Mouse (Mus musculus): Measurements from ENCODE around the gene Smpd2. TPM values are rescaled to one million over a fixed set of nuclear protein-coding genes. Genes with fewer than 3 reads are reported as not detected.

Smpd2 gene
- polyA plus RNA-seq, 1 experiment from 2014 or later: 70.4 TPM

DNA sequence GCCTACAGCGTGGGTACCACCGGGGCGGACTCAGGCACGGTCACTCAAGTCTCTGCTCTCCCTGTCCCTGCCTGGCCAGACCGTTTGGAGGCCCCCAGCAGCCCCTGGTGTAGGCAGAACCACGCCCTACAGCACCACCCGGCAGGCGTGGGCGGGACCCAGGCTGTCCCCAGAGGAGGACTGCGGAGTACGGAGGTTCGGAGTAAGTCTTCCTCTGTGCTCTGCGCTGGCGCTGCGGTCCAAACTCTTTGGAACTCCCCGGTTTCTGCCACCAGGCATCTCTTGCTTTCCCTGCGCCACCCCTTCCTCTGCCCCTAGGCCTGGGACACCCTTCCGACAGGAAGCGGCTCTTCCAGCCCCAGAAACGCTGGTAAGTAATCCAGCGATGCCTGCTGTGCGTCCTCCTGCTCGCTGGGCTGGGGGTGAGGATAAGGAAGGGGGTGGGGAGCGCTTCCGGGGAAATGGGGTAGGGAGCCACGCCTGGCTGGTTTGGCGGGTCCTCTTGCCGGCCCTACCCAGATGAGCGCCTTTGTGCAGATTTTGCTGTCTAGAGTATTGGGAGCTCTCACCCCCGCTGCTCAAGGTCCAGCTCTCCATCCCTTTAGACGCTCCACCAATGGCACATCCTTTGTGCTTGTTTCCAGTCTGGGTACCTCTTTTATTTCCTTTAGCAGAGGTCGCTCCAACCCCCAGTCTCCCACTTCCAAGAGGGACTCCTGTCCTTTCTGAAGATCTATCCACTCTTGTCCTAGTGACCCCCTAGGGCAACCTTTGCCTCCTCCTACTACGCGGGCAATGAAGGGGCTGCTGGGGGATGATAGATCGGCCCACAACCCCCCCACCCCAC is 13.8 kb downstream of the Smpd2 start, which contains the start of gene Mical1:
Gene Mical1 (plus strand): TSS at position 144 of the 847 bp plus-strand sequence.
- H3K36me3 ChIP-seq (ENCODE audit: insufficient read depth, low read length): no peaks in the 10 kb centered on the region
- H3K4me3 ChIP-seq (replicated peaks; ENCODE audit: low read depth, low read length): peak within 1 kb of the TSS; percentile 54
- TF ChIP-seq CTCF (IDR thresholded peaks at IDR 0.05; ENCODE audit: low read depth): no peak
- peak within 1 kb of the TSS; percentile 72 for H3K4me2 ChIP-seq (ENCODE audit: low read length)
- ATAC-seq (replicated peaks; ENCODE audit: low FRiP score, low read depth) (peak; percentile 65), DNase-seq (ENCODE audit: low spot score) (peak; percentile 70)
- H3K9me3 ChIP-seq (replicated peaks; ENCODE audit: low read length): no peaks in the 10 kb centered on the region
- H3K27ac ChIP-seq: peak within 1 kb of the TSS; percentile 73
- H3K9ac ChIP-seq (ENCODE audit: low read depth, low read length): peak within 1 kb of the TSS; percentile 56
- H3K27me3 ChIP-seq (ENCODE audit: insufficient read depth, low read length): no peaks in the 10 kb centered on the region
- under 1% methylated on average over 35 of the region's 35 CpGs for WGBS
- peaks cover 9% of the 10 kb centered on the region for H3K4me1 ChIP-seq (replicated peaks; ENCODE audit: insufficient read depth, low read length)

DNA sequence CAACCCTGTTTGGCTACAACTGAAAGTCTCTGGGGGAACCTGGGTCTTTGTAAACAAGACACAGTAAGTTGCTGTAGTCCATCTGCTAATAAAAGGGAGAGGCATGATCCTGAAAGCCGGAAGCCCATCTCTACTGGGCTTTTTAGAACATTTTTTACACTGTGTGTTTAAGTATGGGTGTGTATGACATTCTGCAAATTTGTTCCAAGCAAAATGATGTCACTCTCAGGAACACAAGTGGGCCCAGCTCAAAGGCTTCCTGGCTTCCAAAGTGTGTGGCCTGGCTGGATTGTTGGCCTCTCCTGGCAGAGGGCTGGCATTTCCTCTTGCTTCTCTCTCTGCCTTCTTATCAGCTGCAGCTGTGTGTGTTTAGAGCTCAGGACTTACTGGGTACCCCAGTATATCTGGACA is 15.2 kb downstream of the Smpd2 start:
- ATAC-seq (replicated peaks; ENCODE audit: low FRiP score, low read depth): no peak
- H3K9me3 ChIP-seq (replicated peaks; ENCODE audit: low read length): no peaks in the 10 kb centered on the region
- no peaks in the 10 kb centered on the region for H3K27me3 ChIP-seq (ENCODE audit: insufficient read depth, low read length)
- no peak overlapping the region for H3K4me2 ChIP-seq (ENCODE audit: low read length)
- H3K27ac ChIP-seq: peak overlapping the region; percentile 58; the same call in 1 of the 2 replicates
- no peak for TF ChIP-seq CTCF (IDR thresholded peaks at IDR 0.05; ENCODE audit: low read depth)
- DNase-seq (ENCODE audit: low spot score): peak; percentile 8
- H3K9ac ChIP-seq (ENCODE audit: low read depth, low read length): no peak overlapping the region
- WGBS: 73% methylated on average over 1 of the region's 1 CpGs
- H3K36me3 ChIP-seq (ENCODE audit: insufficient read depth, low read length): no peaks in the 10 kb centered on the region
- no peak overlapping the region for H3K4me3 ChIP-seq (replicated peaks; ENCODE audit: low read depth, low read length)
- H3K4me1 ChIP-seq (replicated peaks; ENCODE audit: insufficient read depth, low read length): peaks cover 9% of the 10 kb centered on the region

DNA sequence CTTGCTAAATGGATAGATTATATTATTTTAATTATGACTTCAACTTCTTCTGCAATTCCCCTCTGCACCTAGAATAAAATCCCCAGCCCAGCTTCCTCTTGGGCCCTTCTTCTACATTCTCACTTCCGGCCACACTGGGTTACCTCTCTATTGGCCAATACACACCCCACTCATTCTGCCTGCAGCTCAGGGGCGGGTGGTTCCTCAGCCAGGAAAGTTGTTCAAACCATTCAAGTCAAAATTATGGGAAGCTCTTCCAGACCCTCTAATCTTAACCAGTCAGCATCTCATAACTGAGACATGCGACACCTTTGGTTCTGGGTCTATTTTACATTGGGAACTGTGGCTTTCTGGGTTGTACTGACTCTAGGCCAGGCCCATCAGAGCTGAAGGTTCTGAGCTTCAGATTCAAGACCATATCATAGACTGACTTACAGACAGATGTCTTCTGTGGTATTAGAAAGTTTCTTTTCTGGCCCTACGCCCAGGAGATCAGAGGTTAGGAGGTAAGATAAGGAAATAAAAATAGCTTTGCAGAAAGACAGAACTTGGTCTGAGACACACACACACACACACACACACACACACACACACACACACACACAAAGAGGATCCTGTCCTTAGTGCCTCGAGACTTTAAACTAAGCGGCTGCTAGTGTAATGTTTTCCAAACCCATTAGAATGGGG is 16.2 kb downstream of the Smpd2 start:
- H3K27me3 ChIP-seq (ENCODE audit: insufficient read depth, low read length): no peaks in the 10 kb centered on the region
- no peak overlapping the region; the same call in 1 of the 2 replicates for H3K27ac ChIP-seq
- peak; percentile 15 for DNase-seq (ENCODE audit: low spot score)
- WGBS: 75% methylated on average over 6 of the region's 6 CpGs
- H3K9me3 ChIP-seq (replicated peaks; ENCODE audit: low read length): no peaks in the 10 kb centered on the region
- H3K4me2 ChIP-seq (ENCODE audit: low read length): no peak overlapping the region
- H3K4me3 ChIP-seq (replicated peaks; ENCODE audit: low read depth, low read length): no peak overlapping the region
- H3K9ac ChIP-seq (ENCODE audit: low read depth, low read length): no peak overlapping the region
- no peak for ATAC-seq (replicated peaks; ENCODE audit: low FRiP score, low read depth)
- H3K36me3 ChIP-seq (ENCODE audit: insufficient read depth, low read length): no peaks in the 10 kb centered on the region
- peaks cover 9% of the 10 kb centered on the region for H3K4me1 ChIP-seq (replicated peaks; ENCODE audit: insufficient read depth, low read length)
- no peak for TF ChIP-seq CTCF (IDR thresholded peaks at IDR 0.05; ENCODE audit: low read depth)

DNA sequence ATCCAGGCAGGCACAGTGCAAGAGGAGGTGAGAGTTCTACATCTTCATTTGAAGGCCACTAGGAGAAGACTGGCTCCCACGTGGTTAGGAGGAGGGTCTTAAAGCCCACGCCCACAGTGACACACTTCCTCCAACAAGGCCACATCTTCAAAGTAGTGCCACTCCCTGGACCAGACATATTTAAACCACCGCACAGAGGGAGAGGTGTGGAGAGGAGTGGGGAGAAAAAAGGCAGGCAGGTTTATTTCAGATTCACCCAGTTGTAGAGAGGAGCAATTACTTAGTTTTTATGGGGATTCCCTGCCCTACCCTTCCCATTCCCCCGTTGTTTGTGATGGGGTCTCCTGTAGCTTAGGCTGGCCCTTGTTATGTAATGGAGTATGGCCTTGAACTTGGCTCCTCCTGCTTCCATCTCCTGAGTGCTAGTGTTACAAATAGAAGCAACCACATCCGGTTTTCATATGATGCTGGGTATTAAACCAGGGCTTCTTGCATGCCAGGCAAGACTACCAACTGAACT is 17.1 kb downstream of the Smpd2 start:
- no peak overlapping the region for H3K27ac ChIP-seq

DNA sequence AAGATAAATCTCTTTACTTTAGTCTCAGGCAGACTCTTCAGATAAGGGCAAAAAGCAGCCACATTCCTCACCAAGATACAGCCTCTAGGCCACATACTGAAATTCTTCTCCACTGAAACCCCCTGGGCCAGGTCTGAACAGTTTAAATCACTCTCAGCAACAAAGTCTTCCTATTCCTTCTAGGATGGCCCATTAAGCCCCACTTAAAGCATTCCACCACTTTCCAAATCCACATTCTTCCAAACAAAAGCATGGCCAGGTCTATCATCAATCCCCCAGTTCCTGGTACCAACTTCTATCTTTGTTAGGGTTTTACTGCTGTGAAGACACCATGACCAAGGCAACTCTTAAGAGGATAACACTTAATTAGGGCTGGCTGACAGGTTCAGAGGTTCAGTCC is 17.6 kb downstream of the Smpd2 start:
- Histone ChIP-seq H3K36me3 (ENCODE audit: insufficient read depth, low read length) (no peaks in the 10 kb centered on the region), H3K4me2 (ENCODE audit: low read length) (no peak overlapping the region), H3K4me3 (replicated peaks; ENCODE audit: low read depth, low read length) (no peak overlapping the region), H3K27ac (no peak overlapping the region), H3K4me1 (replicated peaks; ENCODE audit: insufficient read depth, low read length) (peaks cover 6% of the 10 kb centered on the region), H3K9ac (ENCODE audit: low read depth, low read length) (no peak overlapping the region), H3K27me3 (ENCODE audit: insufficient read depth, low read length) (no peaks in the 10 kb centered on the region), H3K9me3 (replicated peaks; ENCODE audit: low read length) (no peaks in the 10 kb centered on the region)
- DNase-seq (ENCODE audit: low spot score) (no peak), ATAC-seq (replicated peaks; ENCODE audit: low FRiP score, low read depth) (no peak)
- no peak for TF ChIP-seq CTCF (IDR thresholded peaks at IDR 0.05; ENCODE audit: low read depth)

More for the DNA sequence above, 17.1 kb downstream of the Smpd2 start:
- ATAC-seq (replicated peaks; ENCODE audit: low FRiP score, low read depth) (no peak), DNase-seq (ENCODE audit: low spot score) (no peak)
- no peaks in the 10 kb centered on the region for H3K27me3 ChIP-seq (ENCODE audit: insufficient read depth, low read length)
- H3K4me1 ChIP-seq (replicated peaks; ENCODE audit: insufficient read depth, low read length): peaks cover 9% of the 10 kb centered on the region
- H3K9me3 ChIP-seq (replicated peaks; ENCODE audit: low read length): no peaks in the 10 kb centered on the region
- H3K4me2 ChIP-seq (ENCODE audit: low read length): no peak overlapping the region
- TF ChIP-seq CTCF (IDR thresholded peaks at IDR 0.05; ENCODE audit: low read depth): no peak
- H3K4me3 ChIP-seq (replicated peaks; ENCODE audit: low read depth, low read length): no peak overlapping the region
- WGBS: 78% methylated on average over 5 of the region's 5 CpGs
- no peak overlapping the region for H3K9ac ChIP-seq (ENCODE audit: low read depth, low read length)
- no peaks in the 10 kb centered on the region for H3K36me3 ChIP-seq (ENCODE audit: insufficient read depth, low read length)

DNA sequence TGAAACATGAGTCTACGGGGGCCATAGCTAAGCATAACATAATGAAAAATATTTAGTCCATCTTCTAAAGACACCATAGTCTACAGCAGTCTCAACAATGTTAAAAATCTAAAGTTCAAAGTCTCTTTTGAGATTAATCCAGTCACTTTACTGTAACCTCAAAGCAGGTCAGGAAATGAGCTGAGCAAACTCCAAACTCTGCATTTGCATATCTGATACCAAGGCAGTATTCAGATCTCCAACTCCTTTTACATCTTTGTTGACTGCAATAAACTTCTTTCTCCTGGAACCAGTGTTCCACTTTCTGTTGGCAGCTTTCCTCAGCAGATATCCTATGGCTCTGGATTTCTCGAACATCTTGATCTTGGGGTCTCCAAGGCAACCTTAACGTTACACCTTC is 19.5 kb downstream of the Smpd2 start:
- Histone ChIP-seq H3K27ac (no peak overlapping the region), H3K4me1 (replicated peaks; ENCODE audit: insufficient read depth, low read length) (0 out of 2 replicates have a peak, but pooled peaks cover under 1% of the 10 kb centered on the region), H3K9me3 (replicated peaks; ENCODE audit: low read length) (no peaks in the 10 kb centered on the region), H3K27me3 (ENCODE audit: insufficient read depth, low read length) (no peaks in the 10 kb centered on the region), H3K4me2 (ENCODE audit: low read length) (no peak overlapping the region), H3K4me3 (replicated peaks; ENCODE audit: low read depth, low read length) (no peak overlapping the region), H3K36me3 (ENCODE audit: insufficient read depth, low read length) (peaks cover 2% of the 10 kb centered on the region; the same call in 1 of the 2 replicates), H3K9ac (ENCODE audit: low read depth, low read length) (no peak overlapping the region)
- DNase-seq (ENCODE audit: low spot score) (no peak), ATAC-seq (replicated peaks; ENCODE audit: low FRiP score, low read depth) (no peak)
- no peak for TF ChIP-seq CTCF (IDR thresholded peaks at IDR 0.05; ENCODE audit: low read depth)
- 78% methylated on average over 3 of the region's 3 CpGs for WGBS

Measured in kidney, postnatal 0 days (tissue).